Mouse (Mus musculus) Muller cell, postnatal 12 days (primary cell): ENCODE measurements around the gene Btbd9.
A peak's percentile ranks its signal among the peaks of the same experiment; 100 is the strongest.

ENCODE experiments used
- DNase-seq: peaks from one replicate; pipeline ENCODE4 v3.0.0-alpha.2; 2015; ENCODE audit errors: inconsistent ontology term

Gene Btbd9

DNA sequence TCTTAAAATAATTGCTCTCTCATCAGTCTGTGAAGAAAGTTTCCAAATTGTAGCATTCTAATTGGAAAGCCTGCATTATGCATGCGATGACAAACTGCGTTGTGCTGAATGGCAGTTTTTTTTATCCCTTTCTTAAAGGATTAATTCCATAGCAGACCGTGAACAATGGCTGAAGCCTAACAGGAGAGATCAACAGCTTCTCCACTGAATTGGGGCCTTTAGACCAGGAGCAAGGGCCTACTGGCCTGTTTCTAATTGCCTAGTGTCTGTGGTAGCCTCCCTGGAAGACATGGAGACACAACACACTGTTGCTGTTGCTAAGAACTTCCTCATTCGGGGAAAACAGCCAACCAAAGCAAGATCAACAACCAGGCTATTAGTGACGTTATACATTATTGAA lies 296.6 kb downstream of the Btbd9 start:
- DNase-seq, result no peak

DNA sequence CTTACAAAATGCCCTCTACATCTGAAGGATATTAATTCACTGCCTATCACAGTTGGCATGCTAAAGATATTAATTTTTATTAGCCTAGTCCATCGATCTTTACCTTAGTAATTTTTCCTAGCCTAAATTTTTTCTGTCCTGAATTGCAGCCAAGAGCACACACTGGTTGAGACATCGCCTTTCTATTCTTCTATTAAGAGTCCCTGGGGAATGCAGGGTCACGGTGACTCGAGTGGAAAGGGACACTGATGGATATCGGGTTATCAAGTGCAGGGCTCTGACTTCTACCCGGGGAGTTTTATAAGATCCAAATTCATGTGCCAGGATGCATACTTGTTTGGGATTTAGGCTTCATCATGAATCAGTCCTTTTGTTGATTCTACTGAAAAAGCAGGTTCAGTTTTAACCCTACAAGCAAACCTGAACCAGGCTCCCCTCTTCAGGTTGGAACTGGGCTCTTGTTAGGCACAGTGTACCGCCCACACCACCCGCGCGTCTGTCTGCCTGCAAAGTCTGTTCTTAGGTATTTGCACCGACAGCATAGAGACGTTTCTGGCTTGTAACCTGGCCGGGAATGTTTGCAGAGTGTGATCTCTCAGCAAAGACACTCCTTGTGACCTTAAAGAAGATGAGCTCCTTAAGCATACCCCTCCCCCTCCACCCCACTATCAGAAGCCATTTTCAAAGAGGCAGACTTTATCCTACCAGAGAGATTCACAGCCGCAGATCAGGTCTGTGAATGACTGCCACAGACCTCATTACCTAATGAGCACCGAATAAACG lies 297.5 kb downstream of the Btbd9 start:
- DNase-seq, result no peak

DNA sequence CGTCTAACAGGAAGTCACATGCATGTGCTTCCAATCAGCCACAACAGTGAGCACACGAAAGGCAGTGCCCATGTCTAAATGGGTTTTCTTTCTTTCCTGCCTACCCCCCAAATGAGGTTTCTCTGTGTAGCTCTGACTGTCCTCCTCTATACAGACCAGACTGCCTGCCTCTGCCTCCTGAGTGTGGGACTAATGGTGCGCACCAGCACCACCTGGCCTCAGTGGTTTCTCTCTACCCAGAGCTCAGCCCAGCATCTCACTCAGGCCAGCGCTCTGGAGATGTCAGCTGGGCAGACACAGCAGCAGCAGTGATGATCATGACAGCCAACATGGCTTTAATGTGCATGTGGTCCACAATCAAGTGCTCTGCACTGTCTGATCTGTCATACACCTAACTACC lies 299.8 kb downstream of the Btbd9 start:
- DNase-seq, result no peak

GRCm38 (mm10) chr17:30272769-30273168 lies 303.5 kb downstream of the Btbd9 start:
- no peak for DNase-seq

DNA sequence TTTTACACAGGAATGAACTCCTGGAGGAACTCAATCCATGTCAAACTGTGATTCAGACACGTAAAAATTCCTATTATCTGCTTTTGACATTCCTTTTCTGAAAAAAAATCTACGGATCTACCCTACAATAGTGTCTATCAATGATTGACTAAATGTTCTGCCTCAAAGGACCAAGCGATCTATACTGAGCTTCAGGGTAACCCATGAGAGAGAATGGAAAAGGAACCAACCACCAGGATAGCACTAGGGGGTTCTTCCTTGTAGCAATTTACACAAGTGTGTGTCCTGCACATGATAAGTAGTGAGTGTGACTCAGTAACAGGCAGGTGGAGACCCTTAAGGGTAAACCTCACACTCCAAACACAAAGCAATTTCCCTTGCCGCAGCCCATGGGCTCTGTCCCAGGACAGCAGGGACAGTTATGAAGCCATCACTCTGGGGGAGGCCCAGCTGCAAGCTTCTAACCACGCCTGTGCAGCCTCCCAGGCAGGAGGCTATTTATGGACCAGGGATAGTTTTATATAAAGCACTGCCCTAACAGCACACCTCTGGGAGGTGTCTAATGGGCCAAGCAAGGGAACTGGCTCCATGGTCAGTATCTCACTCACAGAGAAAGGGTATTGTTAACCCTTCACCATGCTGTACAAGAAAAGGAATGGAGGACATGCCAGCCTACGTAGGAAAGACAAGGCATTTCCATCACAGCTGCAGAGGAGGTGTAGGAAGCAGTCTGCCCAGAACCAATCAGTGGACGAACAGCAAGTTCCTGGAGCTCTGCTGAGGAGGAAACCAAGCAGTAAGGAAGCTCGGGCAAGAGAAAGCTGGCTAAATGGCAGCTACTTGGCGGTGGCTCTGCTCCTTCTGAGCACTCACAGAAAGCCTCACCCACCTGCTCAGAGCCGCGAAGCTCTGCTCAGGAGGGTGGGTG lies 306.9 kb downstream of the Btbd9 start:
- DNase-seq, result no peak

DNA sequence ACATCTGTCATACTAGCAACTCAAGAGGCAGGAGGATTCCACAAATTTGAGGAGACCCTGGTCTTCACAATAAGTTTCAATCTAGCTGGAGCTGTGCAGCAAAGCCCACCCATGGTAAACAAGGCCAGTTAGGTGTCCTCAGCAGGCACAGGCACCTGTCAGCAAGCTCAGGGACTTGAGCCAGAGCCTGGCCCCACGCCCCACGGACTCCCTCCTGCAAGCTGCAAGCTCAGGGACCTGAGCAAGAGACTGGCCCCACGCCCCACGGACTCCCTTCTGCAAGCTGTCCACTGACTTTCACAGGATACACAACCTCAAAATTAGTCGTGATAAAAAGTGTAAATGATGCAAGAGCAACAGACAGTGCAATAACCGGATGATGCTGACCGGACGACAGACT lies 307.8 kb downstream of the Btbd9 start:
- no peak for DNase-seq

- no peak for DNase-seq
These were observed 308.8 kb downstream of the Btbd9 start for GRCm38 (mm10) chr17:30267432-30267973.

DNA sequence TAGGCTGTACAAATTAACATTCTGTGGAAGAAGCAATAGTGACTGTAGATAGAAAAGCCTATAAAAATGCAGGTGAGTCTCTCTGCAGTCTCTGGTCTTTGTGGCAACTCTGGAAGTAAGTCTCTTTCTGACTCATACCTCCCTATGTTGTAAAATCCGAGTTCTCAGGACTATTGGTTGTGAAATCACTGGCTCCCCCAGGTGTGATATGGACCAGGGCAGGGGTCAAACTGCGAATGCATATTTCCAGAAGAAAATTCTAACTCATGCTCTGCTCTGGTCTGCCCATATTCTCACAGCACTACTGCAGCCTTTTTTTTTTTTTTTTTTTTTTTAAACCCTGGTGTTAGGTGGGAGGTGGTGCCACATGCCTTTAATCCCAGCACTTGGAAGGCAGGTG lies 312.8 kb downstream of the Btbd9 start:
- DNase-seq, result no peak

DNA sequence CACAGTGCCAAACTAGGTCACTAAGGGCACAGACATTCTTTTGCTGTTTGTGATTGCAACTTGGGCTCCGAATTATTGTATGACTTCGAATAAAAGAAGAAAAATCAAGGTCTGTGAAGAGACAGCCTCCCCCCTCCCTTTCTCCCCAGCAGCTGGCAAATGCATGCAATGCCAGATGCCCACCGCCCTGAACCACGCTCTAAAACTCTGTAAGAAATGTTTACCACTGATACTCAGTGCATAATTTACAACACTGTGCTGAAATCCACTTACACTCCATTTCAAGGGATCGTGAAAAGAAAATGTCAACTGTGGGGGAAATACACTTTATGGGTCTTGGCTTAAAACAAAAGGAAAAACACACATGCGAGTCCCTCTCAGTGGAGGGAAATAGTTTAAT lies 313.3 kb downstream of the Btbd9 start:
- no peak for DNase-seq

DNA sequence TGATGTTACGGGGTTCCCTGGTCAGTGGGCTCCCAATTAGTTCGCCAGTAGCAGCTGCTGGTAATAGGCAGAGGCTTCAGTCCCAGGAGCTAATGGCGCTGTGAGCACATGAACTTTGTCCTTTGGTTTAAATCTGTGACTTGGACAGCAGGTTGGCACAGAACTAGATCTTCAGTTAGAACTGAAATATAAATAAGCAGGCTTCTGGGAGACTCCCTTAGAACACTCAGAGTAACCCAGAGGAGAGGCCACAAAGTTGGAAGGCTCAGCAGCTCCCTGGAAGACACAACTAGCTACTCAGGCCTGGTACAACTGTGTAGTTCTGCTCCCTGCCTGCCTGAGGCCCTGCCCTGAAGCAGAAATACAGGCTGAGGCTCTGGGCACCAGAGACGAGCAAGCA lies 313.8 kb downstream of the Btbd9 start:
- DNase-seq, result no peak

DNA sequence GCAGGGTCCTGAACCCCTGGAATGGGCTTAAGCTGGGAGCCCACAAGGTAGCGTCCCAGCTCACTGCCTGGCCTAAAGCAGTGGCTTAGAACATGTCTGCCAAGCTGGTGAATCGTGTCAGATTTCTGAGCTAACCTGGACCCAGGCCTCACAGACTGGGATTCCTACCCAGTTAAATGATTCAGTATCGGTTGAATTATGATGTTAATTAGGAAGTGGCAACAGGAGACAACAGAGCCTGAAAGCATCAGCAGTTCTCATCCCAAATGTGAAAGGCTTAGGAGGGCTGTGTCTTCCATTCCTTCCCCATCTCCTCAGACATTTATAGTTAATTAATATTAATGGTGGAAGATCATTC lies 314.3 kb downstream of the Btbd9 start:
- no peak for DNase-seq

DNA sequence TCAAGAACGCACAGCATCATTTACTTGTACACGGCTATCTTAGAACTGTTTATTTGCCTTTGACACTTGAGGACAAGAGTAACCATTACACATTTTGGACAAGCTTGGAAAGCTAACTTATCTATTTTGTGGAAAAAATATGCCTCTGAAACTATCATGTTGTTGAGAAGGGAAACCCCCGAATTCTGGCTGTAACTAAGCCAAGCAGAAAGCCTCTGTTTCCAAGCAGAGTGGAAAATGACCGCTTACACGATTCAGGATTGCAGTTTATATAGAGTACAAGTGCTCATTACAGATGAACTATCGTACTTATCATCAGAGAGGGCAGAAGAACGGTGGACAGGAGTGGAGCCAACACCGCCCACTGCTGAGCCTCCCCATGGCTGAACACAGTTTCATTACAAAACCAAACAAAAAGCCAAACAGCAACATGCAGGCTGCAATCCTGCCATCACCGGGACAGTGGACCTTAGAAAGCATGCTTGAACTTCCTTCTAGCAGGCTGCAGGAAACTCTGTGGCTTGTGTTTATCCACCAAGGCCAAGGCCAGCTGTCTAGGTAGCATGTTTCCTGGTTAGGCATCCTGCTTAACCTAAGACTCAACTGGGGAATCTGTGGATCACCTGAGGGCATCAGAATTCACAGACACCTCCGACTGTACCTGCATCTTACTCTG lies 314.8 kb downstream of the Btbd9 start:
- no peak for DNase-seq

GRCm38 (mm10) chr17:30260641-30261306 lies 315.5 kb downstream of the Btbd9 start:
- no peak for DNase-seq

DNA sequence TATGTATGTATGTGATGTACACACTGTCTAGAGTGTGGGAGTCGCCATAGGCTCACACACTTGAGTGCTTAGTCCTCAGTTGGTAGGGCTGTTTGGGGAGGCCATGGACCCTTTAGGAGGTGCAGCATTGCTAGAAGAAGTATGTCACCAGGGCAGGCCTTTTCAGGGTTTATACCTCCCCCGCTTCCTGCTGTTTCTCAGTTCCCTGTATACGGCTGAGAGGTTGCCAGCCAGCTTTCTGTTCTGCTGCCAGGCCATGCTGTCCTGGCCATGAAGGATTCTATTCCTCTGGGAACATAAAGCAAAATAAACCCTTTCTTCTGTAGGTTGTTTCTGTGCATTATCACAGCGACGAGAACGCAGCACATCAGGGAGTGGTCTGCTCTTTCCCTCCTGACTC lies 316.4 kb downstream of the Btbd9 start:
- no peak for DNase-seq

DNA sequence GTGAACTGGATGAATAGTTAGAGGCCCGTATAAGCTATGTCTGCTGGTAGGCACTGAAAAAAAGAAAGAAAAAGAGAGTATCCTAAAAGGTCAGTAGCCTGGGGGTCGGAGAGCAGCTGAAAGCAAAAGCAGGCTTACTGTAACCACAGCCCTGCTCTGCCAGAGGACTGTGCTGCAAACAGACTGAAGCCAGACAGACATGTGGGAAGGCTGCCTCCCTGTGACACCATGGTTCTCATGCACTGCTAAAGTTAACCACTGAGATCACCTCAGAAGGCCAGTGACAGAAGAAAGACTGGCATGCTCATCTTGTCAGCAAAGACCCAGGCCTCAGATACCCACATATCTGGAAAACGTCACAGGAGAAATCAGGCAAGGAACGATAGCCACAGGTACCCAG lies 317.8 kb downstream of the Btbd9 start:
- DNase-seq, result no peak

- peak; percentile 25 for DNase-seq
These were observed 320.2 kb downstream of the Btbd9 start for GRCm38 (mm10) chr17:30255928-30256560.

DNA sequence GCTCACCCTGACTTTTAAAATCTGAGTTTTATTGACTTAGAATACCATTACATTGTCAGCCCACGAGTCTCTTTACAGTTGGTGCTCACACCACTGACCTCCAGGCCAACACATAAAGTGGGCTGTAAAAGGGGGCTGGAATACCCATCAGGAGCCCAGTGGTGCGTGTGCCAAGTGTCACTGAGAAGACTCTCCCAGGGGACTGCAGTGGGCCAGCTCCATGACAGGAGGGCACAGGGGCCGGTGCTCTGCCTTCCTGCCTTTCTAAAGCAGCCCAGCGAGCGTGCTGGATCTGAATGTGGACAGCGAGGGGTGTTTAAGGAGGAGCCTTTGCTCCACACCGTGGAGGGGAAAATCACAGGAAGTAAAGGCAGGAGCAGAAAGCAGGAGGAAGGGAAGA lies 322.4 kb downstream of the Btbd9 start:
- DNase-seq, result no peak

DNA sequence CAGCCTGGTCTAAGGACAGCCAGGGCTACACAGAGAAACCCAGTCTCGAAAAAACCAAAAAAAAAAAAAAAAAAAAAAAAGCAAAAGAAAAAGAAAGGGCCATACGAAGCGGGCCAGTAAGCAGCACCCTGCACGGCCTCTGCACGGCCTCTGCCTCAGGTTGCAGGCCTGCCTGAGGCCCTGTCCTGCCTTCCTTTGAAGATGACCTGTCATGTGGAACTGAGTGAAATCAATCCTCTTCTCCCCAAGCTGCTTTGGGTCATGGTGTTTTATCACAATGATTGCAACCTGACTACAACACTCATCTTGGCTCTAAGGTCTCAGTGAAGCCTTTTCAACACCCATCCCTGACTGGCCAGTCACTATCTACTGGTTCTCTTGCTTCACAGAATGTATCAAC lies 323.3 kb downstream of the Btbd9 start:
- DNase-seq, result no peak

GRCm38 (mm10) chr17:30245308-30245706 lies 331.0 kb downstream of the Btbd9 start:
- DNase-seq, result no peak

DNA sequence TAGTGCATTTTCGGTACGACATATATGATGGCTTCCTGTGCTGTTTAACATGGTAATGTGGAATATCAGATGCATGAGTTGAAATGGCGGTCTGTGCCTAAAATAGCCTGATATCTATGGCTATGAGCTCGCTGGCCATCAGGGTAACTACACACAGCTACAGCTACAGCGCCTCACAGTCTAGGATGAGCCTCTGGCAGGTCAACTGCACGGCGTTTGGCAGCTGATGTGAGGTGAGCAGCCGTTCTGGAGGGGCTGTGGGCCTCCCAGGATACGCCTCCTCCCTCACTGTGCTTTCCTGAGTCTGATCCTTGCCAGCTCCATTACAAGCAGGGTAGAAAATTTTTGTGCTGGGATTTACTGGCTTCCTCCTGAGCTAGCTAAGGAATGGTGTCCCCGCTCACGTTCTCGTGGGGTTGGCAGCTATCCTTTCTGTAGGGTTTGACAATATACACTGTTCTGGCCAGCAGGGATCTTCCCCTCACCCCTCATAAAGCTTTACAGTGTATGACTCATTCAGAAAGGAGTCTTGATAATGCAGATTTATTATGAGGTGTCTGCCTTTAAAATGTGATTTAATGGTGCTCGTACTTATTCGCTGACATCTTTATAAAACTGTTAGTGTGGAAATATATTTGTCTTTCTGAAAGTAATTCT lies 331.5 kb downstream of the Btbd9 start:
- DNase-seq, result no peak

DNA sequence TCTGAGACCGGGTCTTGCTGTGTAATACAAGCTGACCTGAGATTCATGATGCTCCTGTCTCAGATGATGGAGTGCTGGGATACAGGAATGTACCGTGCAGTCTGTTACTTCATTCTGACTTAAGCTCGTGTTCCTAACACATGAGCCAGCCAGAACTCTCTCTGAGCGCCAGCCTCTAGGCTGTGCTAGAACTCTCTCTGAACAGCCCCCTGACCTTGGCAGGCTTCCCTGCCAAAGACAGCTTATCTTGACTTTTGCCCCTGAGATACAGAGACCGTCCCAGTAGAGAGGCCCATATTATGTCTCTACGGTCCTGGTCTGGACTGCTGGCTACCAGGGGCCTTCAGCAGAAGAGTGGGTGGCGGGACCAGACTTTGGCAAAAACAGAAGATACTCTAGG lies 332.7 kb downstream of the Btbd9 start:
- DNase-seq, result no peak
